ENCODE assay signal across 13 mouse cellular contexts in genomic region chr2:121575741-121576201, GRCm38 (mm10).
DNase-seq lines count a peak whose midpoint lies in the region; ATAC-seq and TF ChIP-seq lines count a peak whose summit lies in the region.
"Had no signal": no experiment of that assay in that cellular context is flagged by ENCODE, and none has a peak within 500 bp of the region (broad histone marks: within the 10 kb centered on the region; RNA-seq: fewer than 3 reads in every experiment).

No protein-coding gene starts in this region.

- H3K4me1 ChIP-seq in hindbrain, embryonic 13.5 days (replicated peaks), result no peaks in the 10 kb centered on the region; the same call in 1 of the 2 replicates
- no peaks in the 10 kb centered on the region for H3K4me1 ChIP-seq in hindbrain, postnatal 0 days (ENCODE audit: insufficient read depth, low read length)
- no peaks in the 10 kb centered on the region for H3K4me1 ChIP-seq in stomach, postnatal 0 days (replicated peaks; ENCODE audit: control insufficient read depth, insufficient read depth)
- no peaks in the 10 kb centered on the region for H3K4me1 ChIP-seq in forebrain, embryonic 14.5 days (ENCODE audit: control insufficient read depth, insufficient read depth, low read length)
- H3K4me1 ChIP-seq in cerebellum, adult 2 months (ENCODE audit: control insufficient read depth, insufficient read depth, low read length), result no peaks in the 10 kb centered on the region
- H3K4me1 ChIP-seq: forebrain, embryonic 15.5 days had no signal

- ATAC-seq in hindbrain, embryonic 13.5 days (ENCODE audit: low FRiP score), result 0 out of 2 replicates have a peak, but pooled peaks have one; percentile 15
- ATAC-seq in hindbrain, postnatal 0 days, result no peak
- peak; percentile 35; the same call in 1 of the 2 replicates for ATAC-seq in stomach, postnatal 0 days (ENCODE audit: low FRiP score, low TSS enrichment)
- no peak for ATAC-seq in forebrain, embryonic 14.5 days
- ATAC-seq: forebrain, embryonic 15.5 days had no signal

- H3K27ac ChIP-seq in hindbrain, embryonic 13.5 days, result no peak overlapping the region
- H3K27ac ChIP-seq in hindbrain, postnatal 0 days, result no peak overlapping the region
- H3K27ac ChIP-seq in stomach, postnatal 0 days (replicated peaks), result no peak overlapping the region
- H3K27ac ChIP-seq in forebrain, embryonic 14.5 days (ENCODE audit: low read depth, low read length), result no peak overlapping the region
- no peak overlapping the region for H3K27ac ChIP-seq in cerebellum, adult 2 months (ENCODE audit: insufficient read depth, low read length)
- H3K27ac ChIP-seq: forebrain, embryonic 15.5 days; liver, embryonic 15.5 days; stomach, embryonic 15.5 days had no signal

- H3K27me3 ChIP-seq in hindbrain, embryonic 13.5 days, result no peaks in the 10 kb centered on the region
- H3K27me3 ChIP-seq in hindbrain, postnatal 0 days (ENCODE audit: insufficient read depth, low read length), result no peaks in the 10 kb centered on the region
- H3K27me3 ChIP-seq in stomach, postnatal 0 days (ENCODE audit: control insufficient read depth, insufficient read depth, low read length), result no peaks in the 10 kb centered on the region
- no peaks in the 10 kb centered on the region for H3K27me3 ChIP-seq in forebrain, embryonic 14.5 days (replicated peaks; ENCODE audit: control insufficient read depth, insufficient read depth, low read length)
- no peaks in the 10 kb centered on the region for H3K27me3 ChIP-seq in cerebellum, adult 2 months (ENCODE audit: control insufficient read depth, insufficient read depth, low read length)
- H3K27me3 ChIP-seq: forebrain, embryonic 15.5 days; liver, embryonic 15.5 days; stomach, embryonic 15.5 days had no signal

- TF ChIP-seq EP300 in stomach, postnatal 0 days (optimal IDR thresholded peaks at IDR 0.05), result no peak

- TF ChIP-seq POLR2A in cerebellum, adult 2 months (IDR thresholded peaks at IDR 0.05; ENCODE audit: borderline replicate concordance, insufficient read depth, low read length), result no peak

- no peak overlapping the region for H3K4me3 ChIP-seq in hindbrain, embryonic 13.5 days
- no peak overlapping the region for H3K4me3 ChIP-seq in hindbrain, postnatal 0 days (ENCODE audit: low read length)
- no peak overlapping the region for H3K4me3 ChIP-seq in stomach, postnatal 0 days (ENCODE audit: low read depth, low read length)
- no peak overlapping the region for H3K4me3 ChIP-seq in forebrain, embryonic 14.5 days (ENCODE audit: low read depth, low read length)
- H3K4me3 ChIP-seq in cerebellum, adult 2 months (replicated peaks; ENCODE audit: insufficient read depth, low read depth, low read length), result no peak overlapping the region
- H3K4me3 ChIP-seq: forebrain, embryonic 15.5 days; liver, embryonic 15.5 days; stomach, embryonic 15.5 days had no signal

- no peak for TF ChIP-seq CTCF in hindbrain, postnatal 0 days (IDR thresholded peaks at IDR 0.05; ENCODE audit: low read depth)
- no peak for TF ChIP-seq CTCF in stomach, postnatal 0 days (IDR thresholded peaks at IDR 0.05; ENCODE audit: low read depth)
- TF ChIP-seq CTCF in cerebellum, adult 2 months (IDR thresholded peaks at IDR 0.05; ENCODE audit: borderline replicate concordance, insufficient read depth, low read depth, low read length), result no peak

- 57% methylated on average over 8 of the region's 8 CpGs for WGBS in hindbrain, embryonic 13.5 days
- WGBS in hindbrain, postnatal 0 days, result 57% methylated on average over 8 of the region's 8 CpGs
- WGBS in stomach, postnatal 0 days, result 50% methylated on average over 8 of the region's 8 CpGs
- 73% methylated on average over 8 of the region's 8 CpGs for WGBS in forebrain, embryonic 14.5 days
- 70% methylated on average over 8 of the region's 8 CpGs for WGBS in cerebellum, adult 2 months

- no peak overlapping the region for H3K4me2 ChIP-seq in hindbrain, embryonic 13.5 days
- no peak overlapping the region for H3K4me2 ChIP-seq in hindbrain, postnatal 0 days (ENCODE audit: low read depth, low read length)
- H3K4me2 ChIP-seq in stomach, postnatal 0 days (replicated peaks; ENCODE audit: low read depth), result no peak overlapping the region
- no peak overlapping the region for H3K4me2 ChIP-seq in forebrain, embryonic 14.5 days (ENCODE audit: low read length)
- H3K4me2 ChIP-seq: forebrain, embryonic 15.5 days; liver, embryonic 15.5 days; stomach, embryonic 15.5 days had no signal

- peak; percentile 77 to 88 for DNase-seq in adrenal gland, adult (ENCODE audit: inconsistent age in 2 of 2, low spot score in 1 of 2)
- DNase-seq in adrenal gland, postnatal 4 days (ENCODE audit: low spot score in 2 of 2), result no peak
- no peak for DNase-seq in hindbrain, postnatal 0 days (ENCODE audit: low spot score)
- DNase-seq in forelimb bud, embryonic 11.5 days (ENCODE audit: low read depth, low spot score), result peak; percentile 47
- no peak for DNase-seq in stomach, postnatal 0 days (ENCODE audit: low spot score)
- no peak for DNase-seq in forebrain, embryonic 14.5 days (ENCODE audit: low spot score)
- DNase-seq in cerebellum, adult 2 months, result no peak
- DNase-seq: kidney, postnatal 25 days; midbrain, embryonic 14.5 days had no signal

- H3K9me3 ChIP-seq in hindbrain, embryonic 13.5 days, result no peaks in the 10 kb centered on the region
- no peaks in the 10 kb centered on the region for H3K9me3 ChIP-seq in hindbrain, postnatal 0 days (ENCODE audit: low read length)
- H3K9me3 ChIP-seq in stomach, postnatal 0 days (ENCODE audit: control insufficient read depth, low read length), result no peaks in the 10 kb centered on the region
- H3K9me3 ChIP-seq in forebrain, embryonic 14.5 days (replicated peaks; ENCODE audit: control insufficient read depth, low read length), result no peaks in the 10 kb centered on the region
- H3K9me3 ChIP-seq: forebrain, embryonic 15.5 days; liver, embryonic 15.5 days; stomach, embryonic 15.5 days had no signal

- H3K9ac ChIP-seq in hindbrain, embryonic 13.5 days, result no peak overlapping the region
- H3K9ac ChIP-seq in hindbrain, postnatal 0 days (replicated peaks; ENCODE audit: low read length), result no peak overlapping the region
- no peak overlapping the region for H3K9ac ChIP-seq in stomach, postnatal 0 days (ENCODE audit: low read length)
- no peak overlapping the region for H3K9ac ChIP-seq in forebrain, embryonic 14.5 days (ENCODE audit: low read length)
- H3K9ac ChIP-seq: forebrain, embryonic 15.5 days; liver, embryonic 15.5 days; stomach, embryonic 15.5 days had no signal

- H3K36me3 ChIP-seq in hindbrain, embryonic 13.5 days, result peaks cover 24% of the 10 kb centered on the region
- H3K36me3 ChIP-seq in hindbrain, postnatal 0 days (ENCODE audit: insufficient read depth, low read length), result 0 out of 2 replicates have a peak, but pooled peaks cover 6% of the 10 kb centered on the region
- H3K36me3 ChIP-seq in stomach, postnatal 0 days (ENCODE audit: control insufficient read depth, insufficient read depth, low read length), result no peaks in the 10 kb centered on the region
- H3K36me3 ChIP-seq in forebrain, embryonic 14.5 days (ENCODE audit: control insufficient read depth, insufficient read depth, low read length), result peaks cover 22% of the 10 kb centered on the region
- H3K36me3 ChIP-seq: liver, embryonic 15.5 days; stomach, embryonic 15.5 days had no signal

Comparison
In these comparisons a context has a peak if more than half of its experiments do, and no peak if none do; other contexts are left out.
1. DNase-seq: peak in adrenal gland, adult (2 of 2) and forelimb bud, embryonic 11.5 days (single experiment); none in adrenal gland, postnatal 4 days (0 of 2), hindbrain, postnatal 0 days (single experiment), stomach, postnatal 0 days (single experiment), forebrain, embryonic 14.5 days (single experiment) and cerebellum, adult 2 months (0 of 2).
2. ATAC-seq: peak in hindbrain, embryonic 13.5 days (single experiment) and stomach, postnatal 0 days (single experiment); none in hindbrain, postnatal 0 days (single experiment) and forebrain, embryonic 14.5 days (single experiment).